In the genomic region with DNA sequence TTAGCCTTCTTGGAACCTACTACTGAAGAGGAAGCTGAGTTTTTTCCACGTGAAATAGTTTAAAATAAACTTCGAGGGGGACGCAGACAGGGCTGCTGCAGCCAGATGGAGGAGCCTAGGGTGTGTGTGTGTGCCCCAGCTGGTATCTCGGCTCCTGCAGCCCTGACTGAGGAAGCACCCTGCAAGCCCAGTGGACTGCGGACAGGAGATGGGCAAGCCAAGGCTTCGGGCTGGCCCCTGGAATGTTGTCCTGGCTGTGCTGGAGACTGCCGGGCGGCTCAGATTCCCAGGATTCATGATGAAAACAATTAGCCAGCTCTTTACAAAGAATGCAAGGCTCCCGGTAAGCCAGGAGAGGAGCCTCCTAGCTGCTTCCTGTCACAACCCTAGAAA, we compare ENCODE assay signal across 8 mouse cellular contexts. TPM values are rescaled to one million over a fixed set of nuclear protein-coding genes. Genes with fewer than 3 reads are reported as not detected.
DNase-seq lines count a peak whose midpoint lies in the region; ATAC-seq and TF ChIP-seq lines count a peak whose summit lies in the region.

No protein-coding gene starts in this region.

- H3K4me2 ChIP-seq in hindbrain, embryonic 13.5 days: no peak overlapping the region
- no peak overlapping the region for H3K4me2 ChIP-seq in hindbrain, embryonic 11.5 days (replicated peaks; ENCODE audit: low read depth, low read length)
- H3K4me2 ChIP-seq in embryonic facial prominence, embryonic 14.5 days (ENCODE audit: low read depth, low read length): peak overlapping the region; percentile 18; the same call in 1 of the 2 replicates
- no peak overlapping the region for H3K4me2 ChIP-seq in neural tube, embryonic 11.5 days (ENCODE audit: low read depth)

- no peaks in the 10 kb centered on the region for H3K9me3 ChIP-seq in hindbrain, embryonic 13.5 days
- H3K9me3 ChIP-seq in hindbrain, embryonic 11.5 days (ENCODE audit: control insufficient read depth, low read length): no peaks in the 10 kb centered on the region
- no peaks in the 10 kb centered on the region for H3K9me3 ChIP-seq in embryonic facial prominence, embryonic 14.5 days (ENCODE audit: control insufficient read depth, low read length)
- no peaks in the 10 kb centered on the region for H3K9me3 ChIP-seq in neural tube, embryonic 11.5 days (ENCODE audit: control insufficient read depth, low read length)

- no peak for DNase-seq in hindbrain, embryonic 11.5 days (ENCODE audit: low spot score)
- DNase-seq in embryonic facial prominence, embryonic 14.5 days (ENCODE audit: low spot score): peak; percentile 66
- DNase-seq in kidney, adult 2 months: peak; percentile 65
- DNase-seq in neural tube, embryonic 11.5 days (ENCODE audit: low spot score): no peak
- no peak for DNase-seq in T-cell, adult 2 months (ENCODE audit: low spot score)
- DNase-seq in thymus, postnatal 36 days: no peak

- no peak overlapping the region for H3K4me3 ChIP-seq in hindbrain, embryonic 13.5 days
- H3K4me3 ChIP-seq in hindbrain, embryonic 11.5 days (ENCODE audit: low read depth, low read length): no peak overlapping the region
- no peak overlapping the region for H3K4me3 ChIP-seq in embryonic facial prominence, embryonic 14.5 days (ENCODE audit: low read depth, low read length)
- H3K4me3 ChIP-seq in kidney, adult 2 months (ENCODE audit: insufficient read depth, low read depth, low read length): no peak overlapping the region
- no peak overlapping the region for H3K4me3 ChIP-seq in neural tube, embryonic 11.5 days (ENCODE audit: low read depth, low read length)

- peak overlapping the region; percentile 35; the same call in 1 of the 2 replicates for H3K9ac ChIP-seq in hindbrain, embryonic 13.5 days
- H3K9ac ChIP-seq in hindbrain, embryonic 11.5 days (ENCODE audit: low read depth, low read length): no peak overlapping the region
- peak overlapping the region; percentile 10; the same call in 1 of the 2 replicates for H3K9ac ChIP-seq in embryonic facial prominence, embryonic 14.5 days (ENCODE audit: low read depth, low read length)
- peak overlapping the region; percentile 35 for H3K9ac ChIP-seq in neural tube, embryonic 11.5 days (ENCODE audit: low read length)

- H3K36me3 ChIP-seq in hindbrain, embryonic 13.5 days: no peaks in the 10 kb centered on the region
- H3K36me3 ChIP-seq in hindbrain, embryonic 11.5 days (ENCODE audit: control insufficient read depth, insufficient read depth, low read length): no peaks in the 10 kb centered on the region
- H3K36me3 ChIP-seq in embryonic facial prominence, embryonic 14.5 days (ENCODE audit: control insufficient read depth, insufficient read depth, low read length): no peaks in the 10 kb centered on the region
- H3K36me3 ChIP-seq in kidney, adult 2 months (ENCODE audit: control insufficient read depth, insufficient read depth, low read length): no peaks in the 10 kb centered on the region
- no peaks in the 10 kb centered on the region for H3K36me3 ChIP-seq in neural tube, embryonic 11.5 days (ENCODE audit: control insufficient read depth, insufficient read depth, low read length)

- peaks cover 25% of the 10 kb centered on the region for H3K4me1 ChIP-seq in hindbrain, embryonic 13.5 days (replicated peaks)
- 0 out of 2 replicates have a peak, but pooled peaks cover 5% of the 10 kb centered on the region for H3K4me1 ChIP-seq in hindbrain, embryonic 11.5 days (replicated peaks; ENCODE audit: control insufficient read depth, insufficient read depth, low read length)
- H3K4me1 ChIP-seq in embryonic facial prominence, embryonic 14.5 days (ENCODE audit: control insufficient read depth, insufficient read depth, low read length): peaks cover 39% of the 10 kb centered on the region
- H3K4me1 ChIP-seq in kidney, adult 2 months (ENCODE audit: control insufficient read depth, insufficient read depth, low read length): peaks cover 15% of the 10 kb centered on the region
- H3K4me1 ChIP-seq in neural tube, embryonic 11.5 days (ENCODE audit: control insufficient read depth, insufficient read depth, low read length): peaks cover 9% of the 10 kb centered on the region; the same call in 1 of the 2 replicates

- no peak for ATAC-seq in hindbrain, embryonic 13.5 days (ENCODE audit: low FRiP score)
- ATAC-seq in hindbrain, embryonic 11.5 days (ENCODE audit: low FRiP score): no peak
- peak; percentile 17; the same call in 1 of the 2 replicates for ATAC-seq in embryonic facial prominence, embryonic 14.5 days (ENCODE audit: low read depth)
- ATAC-seq in neural tube, embryonic 11.5 days (ENCODE audit: insufficient read depth, low FRiP score, low TSS enrichment): no peak
- ATAC-seq in CD4-positive, CD25-positive, alpha-beta regulatory T cell, adult 4 months: no peak

- 22% methylated on average over 9 of the region's 9 CpGs for WGBS in hindbrain, embryonic 13.5 days
- WGBS in hindbrain, embryonic 11.5 days: 12% methylated on average over 9 of the region's 9 CpGs
- WGBS in embryonic facial prominence, embryonic 14.5 days: 5% methylated on average over 7 of the region's 9 CpGs
- WGBS in kidney, adult 2 months: 25% methylated on average over 9 of the region's 9 CpGs
- 22% methylated on average over 9 of the region's 9 CpGs for WGBS in neural tube, embryonic 11.5 days

- H3K27ac ChIP-seq in hindbrain, embryonic 13.5 days: peak overlapping the region; percentile 41; the same call in 1 of the 2 replicates
- H3K27ac ChIP-seq in hindbrain, embryonic 11.5 days (ENCODE audit: low read depth, low read length): no peak overlapping the region
- H3K27ac ChIP-seq in embryonic facial prominence, embryonic 14.5 days (replicated peaks; ENCODE audit: low read depth, low read length): peak overlapping the region; percentile 59
- peak overlapping the region; percentile 59 for H3K27ac ChIP-seq in kidney, adult 2 months (ENCODE audit: insufficient read depth, low read depth, low read length)
- no peak overlapping the region for H3K27ac ChIP-seq in neural tube, embryonic 11.5 days (ENCODE audit: low read depth, low read length)

- no peak for TF ChIP-seq POLR2A in kidney, adult 2 months (IDR thresholded peaks at IDR 0.05; ENCODE audit: low read depth, low read length)

- peaks cover 12% of the 10 kb centered on the region; the same call in 1 of the 2 replicates for H3K27me3 ChIP-seq in hindbrain, embryonic 13.5 days
- H3K27me3 ChIP-seq in hindbrain, embryonic 11.5 days (ENCODE audit: control insufficient read depth, insufficient read depth, low read length): no peaks in the 10 kb centered on the region
- H3K27me3 ChIP-seq in embryonic facial prominence, embryonic 14.5 days (replicated peaks; ENCODE audit: control insufficient read depth, insufficient read depth, low read length): no peaks in the 10 kb centered on the region
- no peaks in the 10 kb centered on the region for H3K27me3 ChIP-seq in kidney, adult 2 months (replicated peaks; ENCODE audit: control insufficient read depth, insufficient read depth, low read length)
- H3K27me3 ChIP-seq in neural tube, embryonic 11.5 days (ENCODE audit: control insufficient read depth, insufficient read depth, low read length): no peaks in the 10 kb centered on the region

- no peak for TF ChIP-seq CTCF in kidney, adult 2 months (conservative IDR thresholded peaks at IDR 0.05; ENCODE audit: insufficient read depth, insufficient read length, low read depth, low read length)

RNA-seq across cellular contexts. Expression of gene Lhpp, which starts 47.6 kb away (rescaled TPM):
- polyA plus RNA-seq in hindbrain, embryonic 13.5 days (2015; fragmentation: Nextera tagmentation; extraction: Ambion mirVana): 30.7 and 30.9 TPM in 2 replicates
- polyA plus RNA-seq in hindbrain, embryonic 11.5 days (2014; fragmentation: Nextera tagmentation; extraction: Ambion mirVana): 20.4 and 22.4 TPM in 2 replicates
- 14.3 and 20.7 TPM in 2 replicates for polyA plus RNA-seq in embryonic facial prominence, embryonic 14.5 days (2014; fragmentation: Nextera tagmentation; extraction: Ambion mirVana)
- 9.3 and 10.1 TPM in 2 replicates for polyA plus RNA-seq in kidney, adult 2 months (2012; rRNA removed)
- polyA plus RNA-seq in neural tube, embryonic 11.5 days (2014; fragmentation: Nextera tagmentation; extraction: Ambion mirVana): 24.7 and 26.4 TPM in 2 replicates
- polyA plus RNA-seq in CD4-positive, CD25-positive, alpha-beta regulatory T cell, adult 4 months (2017; shearing (Covaris generic)): 1 to 10 TPM; 4.0 to 5.0 TPM

RNA-seq across cellular contexts. Expression of gene Nkx1-2, which starts 58.6 kb away (rescaled TPM):
- polyA plus RNA-seq in hindbrain, embryonic 13.5 days (2015; fragmentation: Nextera tagmentation; extraction: Ambion mirVana): 0.62 and 0.80 TPM in 2 replicates
- 4.5 and 6.8 TPM in 2 replicates for polyA plus RNA-seq in hindbrain, embryonic 11.5 days (2014; fragmentation: Nextera tagmentation; extraction: Ambion mirVana)
- polyA plus RNA-seq in embryonic facial prominence, embryonic 14.5 days (2014; fragmentation: Nextera tagmentation; extraction: Ambion mirVana): not detected in 2 replicates
- polyA plus RNA-seq in kidney, adult 2 months (2012; rRNA removed): not detected in 2 replicates
- 1.3 and 1.4 TPM in 2 replicates for polyA plus RNA-seq in neural tube, embryonic 11.5 days (2014; fragmentation: Nextera tagmentation; extraction: Ambion mirVana)
- not detected for polyA plus RNA-seq in CD4-positive, CD25-positive, alpha-beta regulatory T cell, adult 4 months (2017; shearing (Covaris generic))

Comparison
In these comparisons a context has a peak if more than half of its experiments do, and no peak if none do; other contexts are left out.
1. H3K27ac ChIP-seq: peak in hindbrain, embryonic 13.5 days (single experiment), embryonic facial prominence, embryonic 14.5 days (single experiment) and kidney, adult 2 months (single experiment); none in hindbrain, embryonic 11.5 days (single experiment) and neural tube, embryonic 11.5 days (single experiment).
2. DNase-seq: peak in embryonic facial prominence, embryonic 14.5 days (single experiment) and kidney, adult 2 months (single experiment); none in hindbrain, embryonic 11.5 days (single experiment), neural tube, embryonic 11.5 days (single experiment), T-cell, adult 2 months (single experiment) and thymus, postnatal 36 days (0 of 2).